Mouse (Mus musculus) cerebellum, adult 2 months (tissue): ENCODE data around the gene A630001G21Rik. TPM values are rescaled to one million over a fixed set of nuclear protein-coding genes. Genes with fewer than 3 reads are reported as not detected.

ENCODE experiments used
- DNase-seq, 2 experiments: peaks; one replicate each; pipeline ENCODE4 v3.0.0; 2021
- H3K27ac ChIP-seq: fragments of 200-500 bp; 2 replicates; pipeline ENCODE4 v1.5.1; 2012; ENCODE audit warnings: low read length, control low read depth, inconsistent platforms; ENCODE audit not compliant: insufficient read depth
- H3K27me3 ChIP-seq: fragments of 200-500 bp; 2 replicates; pipeline ENCODE4 v1.6.1; 2012; ENCODE audit warnings: inconsistent platforms, mild to moderate bottlenecking, low read length, moderate library complexity; ENCODE audit not compliant: control insufficient read depth, insufficient read depth
- H3K4me1 ChIP-seq: fragments of 200-500 bp; 2 replicates; pipeline ENCODE4 v1.6.1; 2011; ENCODE audit warnings: low read length; ENCODE audit not compliant: control insufficient read depth, insufficient read depth
- H3K4me3 ChIP-seq: fragments of 200-500 bp; replicated peaks from 2 replicates; pipeline ENCODE3; 2011; ENCODE audit warnings: mild to moderate bottlenecking, low read depth, low read length, control low read depth; ENCODE audit not compliant: insufficient read depth
- CTCF ChIP-seq: fragments of 200-500 bp; IDR thresholded peaks from 2 replicates; pipeline ENCODE4 v1.5.1; 2011; ENCODE audit warnings: low read depth, mild to moderate bottlenecking, control low read depth, low read length, moderate library complexity, borderline replicate concordance; ENCODE audit not compliant: insufficient read depth
- POLR2A ChIP-seq: fragments of 200-500 bp; IDR thresholded peaks from 2 replicates; pipeline ENCODE4 v1.6.1; 2011; ENCODE audit warnings: low read length, control low read depth, borderline replicate concordance; ENCODE audit not compliant: insufficient read depth
- WGBS: fragments of 180-500 bp; shearing (Covaris S2); methylation state at CpG from one replicate; pipeline ENCODE4 v1.1.7; 2018; 5-methylcytosine and 5-hydroxymethylcytosine counted together
- polyA plus RNA-seq: library from polyadenylated mRNA; depleted of rRNA; stranded (reverse); fragments of >200 nt; gene quantifications from 2 replicates; pipeline ENCODE4 v1.2.3, GENCODE M21; 2012

The A630001G21Rik gene
- polyA plus RNA-seq, 1 experiment, result 0.49 TPM

GRCm38 (mm10) chr1:85790565-85790964 is 12.1 kb upstream of the A630001G21Rik start:
- DNase-seq, result no peak
- H3K27ac ChIP-seq, result no peak overlapping the region
- H3K4me3 ChIP-seq, result no peak overlapping the region
- TF ChIP-seq POLR2A, result no peak
- no peak for TF ChIP-seq CTCF
- 74% methylated on average over 3 of the region's 3 CpGs for WGBS
- H3K27me3 ChIP-seq, result no peaks in the 10 kb centered on the region
- no peaks in the 10 kb centered on the region for H3K4me1 ChIP-seq

DNA sequence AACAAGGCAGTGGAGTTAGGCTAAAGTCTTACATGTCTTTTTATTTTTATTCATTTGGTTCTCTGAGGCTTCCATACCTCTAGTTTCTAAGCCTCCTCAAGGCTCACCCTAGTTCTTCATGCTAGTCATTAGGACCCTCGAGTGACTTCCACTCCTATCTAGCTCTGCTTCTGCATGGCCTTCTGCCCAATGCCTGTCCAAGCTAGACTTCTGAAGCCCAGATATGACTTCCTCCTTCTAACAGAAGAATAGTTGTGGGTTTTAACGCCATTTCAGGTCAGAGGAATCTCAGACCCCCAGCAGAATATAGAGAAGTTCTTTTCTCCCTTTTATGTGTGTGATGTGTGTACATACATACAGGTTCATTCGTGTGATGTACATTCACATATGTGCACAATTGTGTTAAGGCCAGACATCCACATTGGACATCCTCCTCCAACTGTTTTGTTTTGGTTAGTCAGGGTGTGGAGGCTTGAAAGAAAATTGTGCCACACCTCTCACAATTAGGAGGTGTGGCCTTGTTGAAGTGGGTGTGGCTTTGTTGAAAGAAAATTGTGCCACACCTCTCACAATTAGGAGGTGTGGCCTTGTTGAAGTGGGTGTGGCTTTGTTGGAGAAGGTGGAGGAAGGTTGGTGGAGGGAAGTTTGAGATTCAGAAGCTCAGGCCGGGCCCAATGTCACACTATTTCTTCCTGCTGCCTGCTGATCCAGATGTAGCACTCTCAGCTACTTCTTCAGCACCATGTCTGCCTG is 1.2 kb upstream of the A630001G21Rik start:
- H3K27me3 ChIP-seq, result no peaks in the 10 kb centered on the region
- 68% methylated on average over 4 of the region's 4 CpGs for WGBS
- no peak overlapping the region for H3K27ac ChIP-seq
- H3K4me1 ChIP-seq, result peaks cover 5% of the 10 kb centered on the region; the same call in 1 of the 2 replicates
- DNase-seq, result no peak
- no peak overlapping the region for H3K4me3 ChIP-seq
- no peak for TF ChIP-seq POLR2A
- no peak for TF ChIP-seq CTCF

DNA sequence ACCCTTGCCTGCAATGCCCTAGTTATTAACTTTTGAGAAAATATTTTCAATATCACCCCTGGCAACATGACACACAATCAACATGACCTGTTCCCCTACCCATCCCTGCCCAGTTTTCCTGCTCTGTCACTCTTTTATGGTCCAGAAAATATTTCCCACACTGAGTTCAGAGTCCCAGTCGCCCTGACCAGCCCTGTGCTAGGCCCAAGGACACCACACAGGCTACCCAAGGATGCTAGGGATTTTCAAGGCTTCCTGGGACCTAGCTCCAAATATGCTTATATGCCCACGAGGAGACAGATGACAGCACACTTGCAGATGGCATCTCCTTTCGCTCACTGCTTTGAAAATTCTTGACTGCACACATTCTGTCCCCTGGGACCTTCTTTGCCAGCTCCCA is 569 bp upstream of the A630001G21Rik start:
- TF ChIP-seq POLR2A (no peak), CTCF (no peak)
- H3K4me3 ChIP-seq, result no peak overlapping the region
- peaks cover 5% of the 10 kb centered on the region; the same call in 1 of the 2 replicates for H3K4me1 ChIP-seq
- DNase-seq, result no peak
- WGBS, result 24% methylated on average over 3 of the region's 3 CpGs
- no peaks in the 10 kb centered on the region for H3K27me3 ChIP-seq
- no peak overlapping the region for H3K27ac ChIP-seq

- WGBS, result 41% methylated on average over 10 of the region's 10 CpGs
- DNase-seq, result no peak
- peaks cover 5% of the 10 kb centered on the region; the same call in 1 of the 2 replicates for H3K4me1 ChIP-seq
- TF ChIP-seq POLR2A (no peak), CTCF (no peak)
- H3K4me3 ChIP-seq, result no peak overlapping the region
- no peaks in the 10 kb centered on the region for H3K27me3 ChIP-seq
- no peak overlapping the region for H3K27ac ChIP-seq
These were observed 2.3 kb downstream of the A630001G21Rik start for GRCm38 (mm10) chr1:85776154-85776553.

DNA sequence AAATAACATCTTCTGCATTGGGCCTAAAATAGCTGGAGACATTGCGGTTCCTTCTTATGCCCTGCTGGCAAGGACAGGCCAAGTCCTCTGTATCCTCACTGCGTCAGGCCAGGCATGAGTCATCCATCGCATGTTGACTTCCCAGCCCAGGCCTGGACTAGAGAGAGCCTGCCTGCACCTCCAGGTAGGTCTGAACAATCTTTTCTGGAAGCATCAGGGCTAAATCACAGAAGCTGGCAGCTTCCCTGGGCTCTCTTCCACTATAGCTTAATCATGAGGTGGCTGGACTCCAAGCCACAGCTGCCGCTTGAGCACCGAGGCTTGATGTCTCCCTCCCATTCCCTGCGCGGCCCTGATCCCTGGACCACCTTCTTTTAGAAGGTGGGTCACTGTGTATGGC is 3.3 kb downstream of the A630001G21Rik start:
- DNase-seq, result peak; percentile 16 to 59
- no peak for TF ChIP-seq POLR2A
- TF ChIP-seq CTCF, result no peak
- peaks cover 5% of the 10 kb centered on the region; the same call in 1 of the 2 replicates for H3K4me1 ChIP-seq

GRCm38 (mm10) chr1:85771976-85772375 is 6.5 kb downstream of the A630001G21Rik start:
- Histone ChIP-seq H3K4me1 (peaks cover 5% of the 10 kb centered on the region; the same call in 1 of the 2 replicates), H3K4me3 (no peak overlapping the region), H3K27me3 (no peaks in the 10 kb centered on the region), H3K27ac (no peak overlapping the region)
- TF ChIP-seq CTCF (no peak), POLR2A (no peak)
- DNase-seq, result no peak
- 61% methylated on average over 3 of the region's 3 CpGs for WGBS

More for the DNA sequence above, 3.3 kb downstream of the A630001G21Rik start:
- WGBS, result 15% methylated on average over 7 of the region's 7 CpGs
- Histone ChIP-seq H3K4me3 (no peak overlapping the region), H3K27ac (no peak overlapping the region), H3K27me3 (no peaks in the 10 kb centered on the region)

DNA sequence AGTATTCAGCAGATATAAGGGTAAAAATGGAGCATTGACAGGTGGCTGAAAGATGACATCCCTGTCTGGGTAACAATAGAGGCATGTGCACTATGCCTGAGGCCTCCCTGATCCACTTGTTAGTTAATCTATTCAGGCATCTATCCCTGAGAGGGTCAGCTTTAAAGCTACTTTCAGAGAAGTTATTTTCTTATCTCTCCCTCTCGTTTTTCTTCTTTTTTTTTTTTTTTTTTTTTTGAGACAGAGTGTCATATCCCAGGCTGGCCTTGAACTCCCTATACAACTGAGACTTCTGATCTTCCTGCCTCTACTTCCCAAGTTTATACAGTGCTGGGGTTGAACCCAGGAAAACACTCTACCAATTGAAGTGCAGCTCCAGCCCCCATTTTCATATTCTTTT is 10.7 kb downstream of the A630001G21Rik start:
- 56% methylated on average over 1 of the region's 1 CpGs for WGBS
- no peak for TF ChIP-seq CTCF
- no peak for TF ChIP-seq POLR2A
- Histone ChIP-seq H3K4me3 (no peak overlapping the region), H3K4me1 (no peaks in the 10 kb centered on the region), H3K27me3 (no peaks in the 10 kb centered on the region), H3K27ac (no peak overlapping the region)
- no peak for DNase-seq

- no peak for TF ChIP-seq POLR2A
- no peak for TF ChIP-seq CTCF
- no peaks in the 10 kb centered on the region for H3K4me1 ChIP-seq
- DNase-seq, result no peak
- H3K27me3 ChIP-seq, result no peaks in the 10 kb centered on the region
- H3K27ac ChIP-seq, result no peak overlapping the region
- WGBS, result 80% methylated on average over 3 of the region's 3 CpGs
- no peak overlapping the region for H3K4me3 ChIP-seq
These were observed 12.3 kb downstream of the A630001G21Rik start for GRCm38 (mm10) chr1:85766120-85766519.
